Mouse (Mus musculus): ENCODE results near the gene Gm9573.
A peak's percentile ranks its signal among the peaks of the same experiment; 100 is the strongest.

The Gm9573 gene

GRCm38 (mm10) chr17:35594456-35594855, 32.0 kb downstream of the Gm9573 start:
- DNase-seq (ENCODE audit: low read depth), result no peak

DNA sequence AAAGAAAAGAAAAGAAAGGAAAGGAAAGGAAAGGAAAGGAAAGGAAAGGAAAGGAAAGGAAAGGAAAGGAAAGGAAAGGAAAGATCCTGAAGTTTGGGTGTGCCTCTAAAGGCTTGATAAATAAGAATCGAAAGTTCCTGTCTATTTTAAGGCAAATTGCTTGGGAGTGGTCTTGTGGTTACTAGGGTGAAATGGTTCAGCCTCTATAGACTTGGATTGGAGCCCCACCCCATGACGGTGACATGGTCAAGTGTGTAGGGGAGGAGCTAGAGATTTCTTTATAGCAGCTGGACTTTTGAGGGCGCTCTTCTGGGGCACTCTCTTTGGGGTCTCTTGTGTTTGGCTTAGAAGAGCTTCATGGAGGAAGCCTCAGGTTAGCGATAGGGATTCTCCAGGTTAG, 32.7 kb downstream of the Gm9573 start:
- no peak for DNase-seq (ENCODE audit: low read depth)

DNA sequence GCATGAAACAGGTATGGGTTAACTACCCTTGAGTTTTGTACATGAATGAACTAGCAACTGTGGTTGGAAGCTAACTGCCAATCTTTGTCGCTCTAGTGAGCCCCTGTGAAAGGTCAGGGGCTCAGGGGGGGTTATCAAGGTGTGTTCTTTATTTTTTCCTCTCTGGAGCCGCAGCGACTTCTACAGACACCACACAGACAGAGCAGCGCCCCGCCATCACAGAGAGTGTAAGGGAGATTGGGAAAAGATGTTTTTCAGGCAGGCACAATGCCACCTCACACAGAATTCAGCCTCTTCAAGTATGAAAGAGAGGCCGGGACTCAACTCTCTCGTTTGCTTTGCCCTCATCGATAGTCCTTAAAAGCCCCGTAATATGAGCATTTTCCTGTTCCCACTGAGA, 34.3 kb downstream of the Gm9573 start:
- no peak for DNase-seq (ENCODE audit: low read depth)

DNA sequence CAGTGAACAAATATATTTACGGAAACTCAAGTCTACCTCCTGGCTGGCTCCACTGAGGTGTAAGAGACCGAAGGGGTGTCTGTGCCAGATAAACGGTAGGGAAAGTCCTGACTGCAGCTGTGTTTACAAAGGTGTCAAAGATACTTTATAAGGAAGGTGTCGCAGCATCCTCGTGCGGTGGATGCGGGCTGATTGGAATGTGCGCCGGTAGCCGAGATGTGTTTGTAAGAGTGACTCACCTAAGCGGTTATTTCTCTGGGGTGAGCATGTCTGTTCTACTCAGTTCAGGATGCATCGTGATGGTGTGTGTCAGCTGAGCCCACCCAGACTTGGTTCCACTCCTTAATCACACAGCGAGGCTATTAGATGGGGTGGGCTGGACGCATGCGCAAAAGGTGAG, 34.7 kb downstream of the Gm9573 start:
- DNase-seq (ENCODE audit: low read depth), result no peak

- DNase-seq (ENCODE audit: low read depth), result no peak
These were observed 35.2 kb downstream of the Gm9573 start for GRCm38 (mm10) chr17:35591219-35591578.

DNA sequence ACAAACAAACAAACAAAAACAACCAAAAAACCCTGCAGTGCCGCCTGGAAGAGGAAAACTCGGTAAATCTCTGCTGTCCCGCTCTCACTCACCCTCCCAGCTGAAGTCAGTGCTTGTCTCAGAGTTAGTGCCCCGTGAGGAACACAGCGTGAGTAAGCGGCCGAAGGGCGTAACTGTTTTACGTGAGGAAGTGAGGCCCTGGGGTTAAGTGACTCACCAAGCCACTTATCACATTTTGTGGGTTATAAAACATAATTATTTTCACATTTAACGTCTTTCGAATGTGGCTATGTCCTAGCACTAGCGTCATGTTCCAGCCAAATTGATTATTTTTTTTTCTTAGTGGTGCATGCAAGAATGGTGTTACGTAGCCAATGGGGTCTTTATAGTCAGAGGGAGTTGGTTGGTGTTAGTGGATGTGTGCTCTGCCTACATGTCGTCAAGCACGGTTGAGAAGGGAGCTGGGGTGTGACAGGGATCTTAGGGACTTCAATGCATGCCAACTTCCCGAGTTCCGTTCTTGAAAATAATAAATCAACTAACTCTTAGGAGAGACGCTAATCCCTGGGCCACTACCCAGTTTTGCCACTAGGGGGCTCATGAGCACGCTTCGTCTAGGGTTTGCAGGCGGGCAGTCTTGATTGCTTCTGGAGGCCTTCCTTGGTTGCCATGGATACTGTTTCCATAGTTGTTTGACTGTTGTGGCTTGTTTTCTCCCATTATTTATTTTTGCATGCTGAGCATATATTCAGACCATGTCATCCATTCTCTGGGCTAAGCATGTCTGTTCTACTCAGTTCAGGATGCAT, 35.8 kb downstream of the Gm9573 start:
- peak; percentile 71 for DNase-seq (ENCODE audit: low read depth)

DNA sequence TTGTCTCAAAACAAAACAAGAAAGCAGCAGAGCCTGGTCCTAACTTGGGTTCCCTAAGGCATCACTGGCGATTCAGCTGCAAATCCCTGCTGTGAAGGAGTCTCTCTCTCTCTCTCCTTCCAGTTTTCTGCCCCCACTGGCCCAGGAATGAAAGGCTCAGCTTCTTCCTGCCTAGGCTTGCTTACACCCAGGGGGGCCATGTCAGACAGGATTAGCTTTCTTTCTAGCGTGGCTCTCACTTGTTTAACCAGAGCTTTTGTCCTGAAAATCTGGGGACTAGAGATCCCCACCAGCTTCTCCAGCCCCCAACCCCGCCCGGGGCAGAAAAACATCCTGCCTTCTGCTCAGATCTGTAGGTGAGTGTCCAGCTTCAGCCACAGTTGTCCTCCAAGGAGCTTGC, 38.0 kb downstream of the Gm9573 start:
- no peak for DNase-seq (ENCODE audit: low read depth)

DNA sequence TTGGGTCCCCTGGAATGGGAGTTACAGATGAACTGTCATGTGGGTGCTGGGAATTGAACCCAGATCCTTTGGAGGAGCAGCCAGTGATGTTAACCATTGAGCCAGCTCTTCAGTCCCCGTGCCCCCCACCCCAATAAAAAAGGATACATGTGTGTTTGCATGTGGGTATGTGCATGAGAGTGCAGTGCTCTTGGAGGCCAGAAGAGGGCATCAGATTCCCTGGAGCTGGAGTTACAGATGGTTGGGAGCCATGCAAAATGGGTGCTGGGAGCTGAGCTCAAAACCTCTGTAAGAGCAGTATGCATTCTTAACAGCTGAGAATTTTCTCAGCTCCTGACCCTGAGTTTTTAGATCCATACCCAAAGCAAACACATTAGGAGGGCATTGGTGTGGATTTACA, 39.1 kb downstream of the Gm9573 start:
- DNase-seq (ENCODE audit: low read depth), result no peak

- peak; percentile 58 for DNase-seq (ENCODE audit: low read depth)
These were observed 42.0 kb downstream of the Gm9573 start for GRCm38 (mm10) chr17:35584330-35584937.

- DNase-seq (ENCODE audit: low read depth), result no peak
These were observed 43.5 kb downstream of the Gm9573 start for GRCm38 (mm10) chr17:35582900-35583299.

DNA sequence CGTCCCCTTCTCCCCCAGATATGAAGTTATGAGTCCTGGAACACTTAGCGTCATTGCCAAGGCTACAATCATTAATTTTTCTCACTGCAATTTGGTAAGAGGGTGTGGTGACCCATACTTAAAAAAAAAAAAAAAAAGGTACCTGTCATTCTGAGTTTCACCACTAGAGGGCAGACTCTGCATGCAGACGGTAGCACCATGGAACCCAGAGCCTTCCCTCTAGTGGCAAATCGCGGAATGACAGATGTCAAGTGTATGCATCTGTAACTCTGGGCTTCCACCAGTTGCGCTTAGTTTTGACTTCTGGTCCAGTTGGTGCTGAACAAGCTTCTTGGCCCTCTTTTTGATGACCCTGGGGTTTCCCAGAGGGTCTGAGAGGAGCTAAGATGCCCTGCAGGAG, 48.2 kb downstream of the Gm9573 start:
- DNase-seq (ENCODE audit: low read depth), result peak; percentile 95

GRCm38 (mm10) chr17:35571477-35571876, 55.0 kb downstream of the Gm9573 start:
- DNase-seq (ENCODE audit: low read depth), result no peak

GRCm38 (mm10) chr17:35570836-35571235, 55.6 kb downstream of the Gm9573 start:
- DNase-seq (ENCODE audit: low read depth), result no peak

- DNase-seq (ENCODE audit: low read depth), result no peak
These were observed 57.1 kb downstream of the Gm9573 start for GRCm38 (mm10) chr17:35569091-35569944.
